Mouse (Mus musculus) ovary, adult 18-20 months (tissue): ENCODE results near the gene Necap2.
A peak's percentile ranks its signal among the peaks of the same experiment; 100 is the strongest.

Experiments used
- DNase-seq: peaks from one replicate; pipeline ENCODE4 v3.0.0; 2022; ENCODE audit warnings: low spot score, mixed read lengths

The Necap2 gene

GRCm38 (mm10) chr4:141031733-141032132 is 46.4 kb downstream of the Necap2 start:
- peak; percentile 67 for DNase-seq

- DNase-seq, result no peak
These were observed 47.5 kb downstream of the Necap2 start for GRCm38 (mm10) chr4:141030541-141031206.

GRCm38 (mm10) chr4:141024992-141025391 is 53.2 kb downstream of the Necap2 start:
- DNase-seq, result no peak

GRCm38 (mm10) chr4:141024052-141024451 is 54.1 kb downstream of the Necap2 start:
- DNase-seq, result no peak

GRCm38 (mm10) chr4:141021614-141021929 is 56.6 kb downstream of the Necap2 start:
- no peak for DNase-seq

GRCm38 (mm10) chr4:141020811-141021613 is 57.1 kb downstream of the Necap2 start:
- DNase-seq, result peak; percentile 75

GRCm38 (mm10) chr4:141020220-141020619 is 57.9 kb downstream of the Necap2 start:
- no peak for DNase-seq

GRCm38 (mm10) chr4:141017657-141018436 is 60.3 kb downstream of the Necap2 start:
- no peak for DNase-seq
